Mouse (Mus musculus) CD4-positive, CD25-positive, alpha-beta regulatory T cell, adult 4 months (primary cell): ENCODE results near the gene Ckmt1. TPM values are rescaled to one million over a fixed set of nuclear protein-coding genes. Genes with fewer than 3 reads are reported as not detected.
"Not testable (repeated sequence)": the region's sequence is repeated elsewhere in the genome, so short reads cannot be mapped to it uniquely, and the experiment has no call there.

Experiments used
- ATAC-seq: one replicate; pipeline ENCODE4 v1.8.0; 2017
- polyA plus RNA-seq, 2 experiments: library from polyadenylated mRNA; unstranded; fragments of 100-300 nt; shearing (Covaris generic); gene quantifications; one replicate each; pipeline ENCODE4 v1.2.1; 2017

Gene Ckmt1
- not detected for polyA plus RNA-seq

- no peak for ATAC-seq
These were observed at the start of gene Ckmt1 for GRCm38 (mm10) chr2:121357494-121357893. Ckmt1 (plus strand) TSS chr2:121357714.

- ATAC-seq, result no peak
These were observed 48.5 kb upstream of the Ckmt1 start for GRCm38 (mm10) chr2:121308997-121309416.

GRCm38 (mm10) chr2:121316278-121316677 is 41.2 kb upstream of the Ckmt1 start:
- ATAC-seq, result no peak

- ATAC-seq, result no peak
These were observed 34.5 kb upstream of the Ckmt1 start for GRCm38 (mm10) chr2:121323041-121323440.

- ATAC-seq, result no peak
These were observed 33.6 kb upstream of the Ckmt1 start for GRCm38 (mm10) chr2:121323693-121324470.

- no peak for ATAC-seq
These were observed 28.0 kb upstream of the Ckmt1 start for GRCm38 (mm10) chr2:121329492-121329891.

GRCm38 (mm10) chr2:121339057-121339456 is 18.5 kb upstream of the Ckmt1 start:
- no peak for ATAC-seq

GRCm38 (mm10) chr2:121353156-121353555 is 4.4 kb upstream of the Ckmt1 start:
- no peak for ATAC-seq

GRCm38 (mm10) chr2:121354378-121354777 is 3.1 kb upstream of the Ckmt1 start:
- no peak for ATAC-seq

- peak; percentile 99 for ATAC-seq
These were observed 2.5 kb upstream of the Ckmt1 start, which contains the start of gene Ppip5k1 for GRCm38 (mm10) chr2:121354820-121355592. Ppip5k1 (minus strand) TSS chr2:121355396.

GRCm38 (mm10) chr2:121357961-121358360 is 447 bp downstream of the Ckmt1 start:
- no peak for ATAC-seq

GRCm38 (mm10) chr2:121358381-121358780 is 867 bp downstream of the Ckmt1 start:
- no peak for ATAC-seq

- ATAC-seq, result no peak
These were observed 1.9 kb downstream of the Ckmt1 start for GRCm38 (mm10) chr2:121359461-121359860.

- ATAC-seq, result no peak
These were observed 6.1 kb downstream of the Ckmt1 start for GRCm38 (mm10) chr2:121363656-121364055.

- ATAC-seq, result no peak
These were observed 11.3 kb downstream of the Ckmt1 start for GRCm38 (mm10) chr2:121368831-121369230.

GRCm38 (mm10) chr2:121370921-121371320 is 13.4 kb downstream of the Ckmt1 start:
- no peak for ATAC-seq

- ATAC-seq, result no peak
These were observed 14.8 kb downstream of the Ckmt1 start for GRCm38 (mm10) chr2:121372266-121372665.

- no peak for ATAC-seq
These were observed 17.3 kb downstream of the Ckmt1 start for GRCm38 (mm10) chr2:121374766-121375165.

- not testable (repeated sequence) for ATAC-seq
These were observed 29.6 kb downstream of the Ckmt1 start, which contains the start of gene Strc for GRCm38 (mm10) chr2:121386961-121387575. Strc (minus strand) TSS chr2:121387168.

GRCm38 (mm10) chr2:121396624-121397023 is 39.1 kb downstream of the Ckmt1 start:
- ATAC-seq, result peak; percentile 62

- ATAC-seq, result no peak
These were observed 45.8 kb downstream of the Ckmt1 start for GRCm38 (mm10) chr2:121403296-121403695.

- peak; percentile 88 for ATAC-seq
These were observed 50.6 kb downstream of the Ckmt1 start for GRCm38 (mm10) chr2:121408160-121408559.

- no peak for ATAC-seq
These were observed 55.4 kb downstream of the Ckmt1 start for GRCm38 (mm10) chr2:121412843-121413386.
